12 mouse cellular contexts compared by ENCODE assay signal in the genomic region with DNA sequence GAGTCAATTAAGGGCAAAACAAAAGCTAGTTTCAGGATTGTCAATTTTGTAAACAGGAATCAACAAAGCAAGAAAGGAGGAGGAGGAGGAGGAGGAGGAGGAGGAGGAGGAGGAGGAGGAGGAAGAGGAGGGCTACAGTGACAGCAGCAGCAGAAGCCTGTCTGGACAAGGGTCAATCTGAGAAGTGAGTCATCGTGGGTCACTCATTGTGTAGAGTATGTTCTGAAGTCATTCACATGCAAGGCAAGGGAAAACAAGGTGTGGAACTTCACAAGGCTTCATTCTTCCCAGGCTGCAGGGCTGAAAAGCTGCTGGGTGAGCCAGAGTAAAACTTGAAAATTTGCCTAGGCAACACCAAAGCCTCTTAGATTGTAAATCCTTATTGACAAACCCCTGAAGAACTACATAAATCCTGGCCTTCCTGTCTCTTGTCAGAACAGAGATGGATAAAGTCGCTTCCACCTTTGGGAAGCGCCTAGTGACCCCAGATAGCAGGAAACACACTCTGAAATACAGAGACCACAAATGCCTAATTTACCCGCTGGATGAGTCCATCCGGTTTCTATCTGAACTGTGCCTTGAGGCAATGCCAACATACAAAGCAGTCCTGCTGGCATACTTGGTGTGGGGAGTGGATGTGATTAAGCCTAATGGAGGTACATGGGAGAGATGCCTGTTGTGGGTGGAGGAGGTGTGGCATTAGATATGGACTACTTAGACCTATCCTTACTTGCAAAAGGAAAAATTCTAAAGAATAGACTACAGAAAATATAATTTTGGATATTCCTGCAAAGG.
DNase-seq lines count a peak whose midpoint lies in the region; ATAC-seq and TF ChIP-seq lines count a peak whose summit lies in the region.
"Had no signal": no experiment of that assay in that cellular context is flagged by ENCODE, and none has a peak within 500 bp of the region (broad histone marks: within the 10 kb centered on the region; RNA-seq: fewer than 3 reads in every experiment).

No protein-coding gene starts in this region.

- no peaks in the 10 kb centered on the region for H3K27me3 ChIP-seq in embryonic facial prominence, embryonic 14.5 days (replicated peaks; ENCODE audit: control insufficient read depth, insufficient read depth, low read length)
- no peaks in the 10 kb centered on the region for H3K27me3 ChIP-seq in embryonic facial prominence, embryonic 10.5 days (replicated peaks; ENCODE audit: low read depth, poor library complexity, severe bottlenecking)
- H3K27me3 ChIP-seq in intestine, postnatal 0 days (replicated peaks; ENCODE audit: control insufficient read depth, insufficient read depth, low read length) = no peaks in the 10 kb centered on the region
- H3K27me3 ChIP-seq: CH12.LX; liver, embryonic 12.5 days had no signal

- H3K9me3 ChIP-seq in embryonic facial prominence, embryonic 14.5 days (ENCODE audit: control insufficient read depth, low read length) = no peaks in the 10 kb centered on the region
- no peaks in the 10 kb centered on the region for H3K9me3 ChIP-seq in embryonic facial prominence, embryonic 10.5 days
- no peaks in the 10 kb centered on the region for H3K9me3 ChIP-seq in intestine, postnatal 0 days (ENCODE audit: control insufficient read depth)
- H3K9me3 ChIP-seq: liver, embryonic 12.5 days had no signal

- H3K27ac ChIP-seq in embryonic facial prominence, embryonic 14.5 days (replicated peaks; ENCODE audit: low read depth, low read length) = no peak overlapping the region
- H3K27ac ChIP-seq in embryonic facial prominence, embryonic 10.5 days (replicated peaks) = no peak overlapping the region
- no peak overlapping the region for H3K27ac ChIP-seq in intestine, postnatal 0 days (ENCODE audit: low read depth, low read length)
- H3K27ac ChIP-seq: liver, embryonic 12.5 days had no signal

- 47% methylated on average over 5 of the region's 5 CpGs for WGBS in embryonic facial prominence, embryonic 14.5 days
- 53% methylated on average over 5 of the region's 5 CpGs for WGBS in embryonic facial prominence, embryonic 10.5 days
- WGBS in intestine, postnatal 0 days = 65% methylated on average over 5 of the region's 5 CpGs

- peak; percentile 13 for DNase-seq in embryonic facial prominence, embryonic 14.5 days (ENCODE audit: low spot score)
- DNase-seq in embryonic facial prominence, embryonic 10.5 days (ENCODE audit: low spot score) = no peak
- peak; percentile 6 for DNase-seq in kidney, postnatal 10 days
- no peak for DNase-seq in kidney, postnatal 4 days
- peak; percentile 35 for DNase-seq in Muller cell, postnatal 12 days (ENCODE audit: inconsistent ontology term)
- DNase-seq in layer of hippocampus, adult 9-10 months (ENCODE audit: low spot score) = no peak
- DNase-seq: gastrocnemius, postnatal 14 days; thymus, adult 2 months had no signal

- no peak overlapping the region for H3K9ac ChIP-seq in embryonic facial prominence, embryonic 14.5 days (ENCODE audit: low read depth, low read length)
- no peak overlapping the region for H3K9ac ChIP-seq in intestine, postnatal 0 days (ENCODE audit: low read depth, low read length)
- H3K9ac ChIP-seq: liver, embryonic 12.5 days had no signal

- H3K4me2 ChIP-seq in embryonic facial prominence, embryonic 14.5 days (ENCODE audit: low read depth, low read length) = no peak overlapping the region
- H3K4me2 ChIP-seq in intestine, postnatal 0 days (replicated peaks; ENCODE audit: low read depth) = no peak overlapping the region
- H3K4me2 ChIP-seq: liver, embryonic 12.5 days had no signal

- no peak for TF ChIP-seq CTCF in intestine, postnatal 0 days (IDR thresholded peaks at IDR 0.05; ENCODE audit: low read depth)

- no peak for ATAC-seq in embryonic facial prominence, embryonic 14.5 days (ENCODE audit: low read depth)
- 0 out of 2 replicates have a peak, but pooled peaks have one; percentile 51 for ATAC-seq in intestine, postnatal 0 days
- ATAC-seq: hindbrain, embryonic 16.5 days; liver, embryonic 12.5 days had no signal

- H3K4me3 ChIP-seq in embryonic facial prominence, embryonic 14.5 days (ENCODE audit: low read depth, low read length) = no peak overlapping the region
- H3K4me3 ChIP-seq in embryonic facial prominence, embryonic 10.5 days = no peak overlapping the region
- no peak overlapping the region for H3K4me3 ChIP-seq in intestine, postnatal 0 days (ENCODE audit: low read depth, low read length)
- H3K4me3 ChIP-seq: liver, embryonic 12.5 days had no signal

- no peaks in the 10 kb centered on the region for H3K36me3 ChIP-seq in embryonic facial prominence, embryonic 14.5 days (ENCODE audit: control insufficient read depth, insufficient read depth, low read length)
- no peaks in the 10 kb centered on the region for H3K36me3 ChIP-seq in embryonic facial prominence, embryonic 10.5 days (replicated peaks)
- H3K36me3 ChIP-seq in intestine, postnatal 0 days (ENCODE audit: control insufficient read depth, insufficient read depth) = no peaks in the 10 kb centered on the region
- H3K36me3 ChIP-seq: liver, embryonic 12.5 days had no signal

- H3K4me1 ChIP-seq in embryonic facial prominence, embryonic 14.5 days (ENCODE audit: control insufficient read depth, insufficient read depth, low read length) = no peaks in the 10 kb centered on the region
- 0 out of 2 replicates have a peak, but pooled peaks cover 7% of the 10 kb centered on the region for H3K4me1 ChIP-seq in embryonic facial prominence, embryonic 10.5 days
- H3K4me1 ChIP-seq in intestine, postnatal 0 days (replicated peaks; ENCODE audit: control insufficient read depth, insufficient read depth, low read length) = no peaks in the 10 kb centered on the region

Comparison
In these comparisons a context has a peak if more than half of its experiments do, and no peak if none do; other contexts are left out.
1. DNase-seq: peak in embryonic facial prominence, embryonic 14.5 days (single experiment), kidney, postnatal 10 days (single experiment) and Muller cell, postnatal 12 days (single experiment); none in embryonic facial prominence, embryonic 10.5 days (single experiment), kidney, postnatal 4 days (0 of 2) and layer of hippocampus, adult 9-10 months (single experiment).